Mouse (Mus musculus): ENCODE data around the gene Hoxb4. TPM values are rescaled to one million over a fixed set of nuclear protein-coding genes. Genes with fewer than 3 reads are reported as not detected.

Gene Hoxb4
- polyA plus RNA-seq, 1 experiment from 2014 or later, result 0.20 TPM

DNA sequence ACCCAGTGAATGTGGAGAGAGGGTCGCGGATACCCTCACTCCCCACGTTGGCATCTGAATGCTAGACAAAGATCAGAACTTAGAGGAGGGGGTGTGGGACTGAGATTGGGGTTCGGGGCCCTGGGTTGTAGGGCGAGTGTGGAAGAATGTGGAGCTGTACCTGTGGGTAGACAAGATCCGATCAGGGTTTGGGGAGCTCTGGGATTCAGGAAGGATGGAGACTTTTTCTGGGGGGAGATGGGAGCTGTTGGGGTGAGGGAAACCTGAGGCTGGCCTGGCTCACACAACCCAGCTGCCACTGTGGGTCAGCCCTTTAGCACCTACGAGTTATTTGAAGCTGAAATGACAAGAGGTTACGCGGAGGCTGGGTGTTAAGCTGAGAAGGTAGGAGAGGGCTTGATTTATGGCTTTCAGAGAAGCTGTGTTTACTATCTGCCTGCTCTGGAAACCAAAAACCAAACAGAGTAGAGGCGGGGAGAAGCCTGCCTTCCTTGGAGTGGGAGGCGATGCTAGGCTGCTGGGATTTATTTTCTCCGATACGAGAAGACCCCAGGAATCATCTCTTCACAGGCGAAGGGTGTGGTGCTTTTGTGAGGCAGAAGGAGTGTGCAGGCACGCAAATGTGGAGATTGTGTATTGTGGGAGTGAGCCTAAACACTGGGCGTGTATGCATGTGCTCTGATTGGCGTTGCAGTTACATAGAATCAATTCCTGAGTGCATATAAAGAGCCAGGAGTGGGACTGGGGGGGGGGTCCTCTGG lies 15.4 kb downstream of the Hoxb4 start:
- no peak for DNase-seq (ENCODE audit: low spot score)

DNA sequence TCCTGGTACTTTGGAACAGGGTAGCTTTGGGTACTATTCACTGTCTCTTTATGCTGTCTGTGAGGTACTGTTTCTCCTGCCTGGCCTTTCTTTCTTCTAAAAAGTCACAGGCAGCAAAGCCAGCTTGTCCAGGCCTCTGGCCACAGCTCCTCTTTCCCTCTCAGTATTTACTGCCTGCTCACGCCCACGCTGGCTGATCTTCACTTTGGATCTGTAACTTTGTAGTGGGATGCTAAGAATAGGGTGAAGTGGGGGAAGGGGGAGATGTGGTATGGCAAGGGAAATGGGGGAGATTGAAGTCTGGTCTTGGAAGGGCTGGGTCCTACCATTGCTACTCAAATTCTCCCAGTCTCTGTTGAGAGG lies 15.9 kb downstream of the Hoxb4 start:
- DNase-seq (ENCODE audit: low spot score), result no peak

DNA sequence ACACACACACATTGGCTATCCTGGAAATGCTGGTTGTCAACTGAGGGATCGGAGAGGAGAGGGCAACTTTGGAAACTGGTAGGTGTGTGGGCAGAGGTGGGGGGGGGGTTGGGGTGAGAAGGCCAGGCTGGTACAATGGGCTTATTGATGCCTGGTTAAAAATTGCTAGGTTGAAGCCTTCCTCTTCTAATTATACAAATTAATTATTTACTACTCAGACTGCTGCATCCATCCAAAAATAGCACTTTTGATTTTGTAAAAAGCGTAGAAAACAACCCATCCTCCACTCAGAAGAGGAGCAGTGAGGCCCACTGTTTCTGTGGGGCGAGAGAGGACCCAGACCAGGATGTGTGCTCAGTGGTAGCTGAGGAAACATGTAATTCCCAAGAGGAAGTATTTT lies 16.9 kb downstream of the Hoxb4 start:
- no peak for DNase-seq (ENCODE audit: low spot score)

DNA sequence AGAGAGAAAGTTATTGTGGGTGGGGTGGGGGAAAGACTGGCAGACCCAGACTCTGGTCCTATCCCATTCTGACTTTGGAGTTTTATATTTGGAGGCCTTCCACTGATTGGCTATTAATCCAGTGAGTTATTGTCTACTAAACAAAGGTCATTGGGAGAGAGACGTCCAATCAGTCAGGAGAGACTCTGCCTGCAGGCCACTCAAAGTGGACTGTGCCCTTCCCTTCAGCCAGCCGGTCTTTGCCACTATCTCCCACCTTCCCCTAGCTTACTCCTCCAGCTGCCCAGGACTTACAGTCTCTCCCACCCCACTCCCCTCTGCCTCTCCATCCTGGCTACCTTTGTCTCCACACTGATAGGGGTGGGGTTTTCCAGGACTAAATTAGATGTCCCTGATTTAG lies 18.5 kb downstream of the Hoxb4 start:
- no peak for DNase-seq (ENCODE audit: low spot score)

DNA sequence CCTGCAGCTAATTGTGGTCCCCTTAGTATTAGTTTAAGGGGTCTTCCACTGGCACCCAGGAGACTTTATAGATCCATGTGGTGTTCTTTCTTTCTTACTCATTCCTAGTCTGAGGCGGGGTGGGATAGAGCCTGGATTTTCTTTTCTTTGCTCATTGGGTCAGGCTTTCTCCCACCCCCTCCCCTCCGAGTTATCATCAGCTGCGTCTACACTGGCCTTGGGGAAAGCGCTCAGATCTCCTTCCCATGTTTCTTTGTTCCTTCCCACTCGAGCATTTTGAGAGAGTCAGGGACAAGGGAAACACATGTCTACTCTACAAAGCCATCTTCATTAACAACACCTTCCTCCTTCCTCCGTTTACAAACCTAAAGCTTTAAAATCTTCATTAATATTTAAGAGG lies 19.0 kb downstream of the Hoxb4 start:
- no peak for DNase-seq (ENCODE audit: low spot score)

DNA sequence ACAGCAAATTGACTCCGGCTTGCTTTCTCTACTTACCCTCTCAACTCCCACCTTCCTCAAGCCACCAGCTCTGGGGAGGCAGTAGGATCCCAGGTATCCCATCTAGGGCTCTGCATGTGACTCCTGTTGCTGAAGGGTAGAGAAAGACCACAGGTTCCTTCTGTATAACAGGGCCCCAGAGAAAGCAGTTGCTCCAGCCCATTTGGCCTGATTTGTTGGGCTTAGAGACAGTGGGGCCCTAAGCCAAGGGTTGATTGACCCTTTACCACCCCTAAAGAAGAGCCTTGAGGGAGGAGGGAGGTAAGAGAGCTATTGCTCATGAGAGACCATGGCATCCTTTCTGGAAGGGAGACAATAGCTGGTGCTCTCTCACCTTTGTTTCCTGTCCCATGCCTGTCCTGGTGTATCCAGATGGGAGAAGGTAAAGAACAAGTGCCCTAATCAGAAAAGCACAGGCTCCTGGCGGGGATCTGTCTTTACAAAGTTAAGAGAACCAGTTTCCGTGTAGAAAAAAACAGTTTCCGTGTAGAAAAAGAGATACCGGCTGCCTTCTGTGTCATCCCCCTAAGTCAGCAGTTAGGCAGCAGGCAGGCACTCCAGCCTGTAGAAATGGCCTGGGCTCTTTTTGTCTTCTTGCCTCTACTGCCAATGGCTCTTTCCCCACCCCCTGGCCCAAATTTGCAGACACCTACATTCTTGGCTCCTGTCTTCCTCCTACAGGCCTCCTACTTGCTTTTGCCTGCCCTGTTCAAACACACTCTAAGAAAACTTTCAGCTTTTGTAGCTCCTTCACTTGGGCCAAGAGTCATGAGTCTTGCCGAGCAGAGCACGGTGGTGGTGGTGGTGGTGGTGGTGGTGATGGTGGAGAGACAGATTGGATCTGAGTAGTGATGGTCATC lies 21.1 kb downstream of the Hoxb4 start:
- no peak for DNase-seq (ENCODE audit: low spot score)

DNA sequence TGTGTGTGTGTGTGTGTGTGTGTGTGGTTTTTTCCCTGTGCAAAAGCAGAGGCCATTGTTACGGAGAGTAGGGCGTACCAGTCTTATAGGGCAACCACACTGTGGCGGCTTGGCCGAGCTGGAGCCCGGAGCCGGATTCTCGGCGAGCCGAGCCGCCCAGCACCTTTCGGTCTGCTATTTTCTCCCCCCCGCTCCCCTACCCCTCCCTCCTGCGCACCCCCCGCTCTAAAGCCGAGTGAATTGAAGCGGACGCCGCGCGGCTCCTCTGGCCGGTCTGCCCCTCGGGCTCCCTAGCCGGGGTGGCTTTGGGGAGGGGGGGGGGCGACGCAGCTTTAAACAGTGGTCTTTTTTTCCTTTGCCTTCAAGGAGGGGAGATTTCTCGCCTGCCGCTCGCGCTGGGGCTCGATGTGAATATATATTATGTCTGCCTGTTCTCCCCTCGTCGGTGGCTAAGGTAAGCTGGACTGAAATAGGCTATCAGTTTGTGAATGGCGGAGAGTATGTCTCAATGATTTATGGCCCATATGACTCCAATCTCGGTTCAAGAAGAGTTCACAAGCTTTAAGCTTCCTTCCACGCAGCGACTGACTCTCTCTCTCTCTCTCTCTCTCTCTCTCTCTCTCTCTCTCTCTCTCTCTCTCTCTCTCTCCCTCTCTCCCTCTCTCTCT lies 22.8 kb downstream of the Hoxb4 start:
- no peak for DNase-seq (ENCODE audit: low spot score)

DNA sequence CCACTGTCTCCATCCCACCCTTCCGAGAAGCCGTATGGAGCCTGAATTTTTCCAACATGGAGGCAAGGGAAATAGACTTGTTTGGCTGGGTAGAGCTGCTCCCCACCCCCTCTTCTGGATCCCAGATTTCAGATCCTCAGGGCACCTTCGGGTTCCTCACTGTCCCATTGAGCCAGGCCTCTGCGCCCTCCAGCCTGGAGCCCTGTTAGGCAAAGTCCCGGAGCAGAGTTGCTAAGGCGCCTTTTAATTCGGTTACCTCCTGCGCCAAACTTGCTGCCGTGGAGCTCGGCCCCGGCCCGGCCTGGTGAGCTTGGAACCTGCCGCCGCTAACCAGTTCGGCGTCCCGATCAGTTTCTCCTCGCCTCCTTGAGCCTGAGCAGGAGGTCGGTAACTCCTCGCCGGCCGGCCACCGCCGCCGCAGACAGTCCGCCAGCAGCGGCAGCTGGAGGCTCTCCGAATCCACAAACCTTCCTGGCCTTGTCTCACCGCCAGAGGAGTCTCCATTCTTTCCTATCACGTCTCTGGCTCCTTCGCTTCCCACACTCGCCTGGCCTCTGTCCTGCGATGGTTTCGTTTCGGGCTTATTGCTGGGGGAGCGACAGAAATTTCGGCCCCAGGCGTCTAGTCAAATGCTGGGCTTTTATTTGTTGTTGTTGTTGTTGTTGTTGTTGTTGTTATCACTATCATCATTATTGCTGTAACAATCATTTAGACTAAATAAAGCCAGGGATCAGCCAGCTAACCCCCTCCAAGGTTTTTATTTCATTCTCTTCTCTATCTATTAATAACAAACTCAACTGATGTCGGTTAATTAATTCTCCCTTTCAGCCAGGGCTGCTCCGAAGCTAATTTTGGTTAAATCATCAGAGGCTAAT lies 23.9 kb downstream of the Hoxb4 start:
- no peak for DNase-seq (ENCODE audit: low spot score)

DNA sequence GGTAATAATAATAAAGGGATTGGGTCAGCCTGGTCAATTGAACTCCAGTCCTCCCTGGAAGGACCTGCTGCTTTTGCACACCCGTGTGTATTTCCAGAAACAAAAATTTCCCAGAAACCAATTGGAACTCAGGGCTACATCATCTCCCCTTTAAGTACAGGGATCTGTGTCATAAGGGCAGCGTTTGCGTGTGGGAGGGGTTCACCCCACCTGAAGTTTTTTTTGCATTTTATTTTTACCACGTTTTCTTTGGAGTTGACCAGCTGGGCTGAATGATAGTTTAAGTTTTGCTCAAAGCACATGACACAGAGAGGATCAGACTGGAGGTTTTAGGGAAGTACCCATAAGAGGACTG lies 24.5 kb downstream of the Hoxb4 start:
- DNase-seq (ENCODE audit: low spot score), result no peak

DNA sequence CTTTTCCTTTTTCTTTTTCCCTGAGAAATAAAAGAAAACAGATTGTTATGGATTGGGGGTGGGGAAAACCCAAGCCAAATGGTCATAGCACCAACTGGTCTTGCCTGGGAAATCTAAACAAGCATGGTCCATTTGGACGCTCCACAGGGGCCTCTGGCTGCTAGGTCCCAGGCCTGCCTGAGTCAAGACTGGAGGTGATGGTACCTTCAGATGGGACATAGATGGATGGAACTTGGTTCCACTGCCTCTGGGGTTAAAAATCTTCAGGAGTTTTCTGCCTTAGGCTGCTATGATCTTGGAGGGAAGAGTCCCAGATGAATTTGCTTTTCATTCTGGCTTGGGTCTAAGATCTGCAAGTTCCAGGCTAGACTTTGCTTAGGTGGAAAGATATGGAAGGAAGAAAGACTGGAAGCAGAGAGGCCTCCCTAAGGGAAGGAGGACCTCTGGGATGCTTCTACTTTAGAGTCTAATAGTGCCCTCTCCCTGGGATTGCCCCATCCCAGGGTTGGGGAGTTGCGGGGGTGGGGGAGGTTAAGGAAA lies 25.2 kb downstream of the Hoxb4 start:
- no peak for DNase-seq (ENCODE audit: low spot score)

DNA sequence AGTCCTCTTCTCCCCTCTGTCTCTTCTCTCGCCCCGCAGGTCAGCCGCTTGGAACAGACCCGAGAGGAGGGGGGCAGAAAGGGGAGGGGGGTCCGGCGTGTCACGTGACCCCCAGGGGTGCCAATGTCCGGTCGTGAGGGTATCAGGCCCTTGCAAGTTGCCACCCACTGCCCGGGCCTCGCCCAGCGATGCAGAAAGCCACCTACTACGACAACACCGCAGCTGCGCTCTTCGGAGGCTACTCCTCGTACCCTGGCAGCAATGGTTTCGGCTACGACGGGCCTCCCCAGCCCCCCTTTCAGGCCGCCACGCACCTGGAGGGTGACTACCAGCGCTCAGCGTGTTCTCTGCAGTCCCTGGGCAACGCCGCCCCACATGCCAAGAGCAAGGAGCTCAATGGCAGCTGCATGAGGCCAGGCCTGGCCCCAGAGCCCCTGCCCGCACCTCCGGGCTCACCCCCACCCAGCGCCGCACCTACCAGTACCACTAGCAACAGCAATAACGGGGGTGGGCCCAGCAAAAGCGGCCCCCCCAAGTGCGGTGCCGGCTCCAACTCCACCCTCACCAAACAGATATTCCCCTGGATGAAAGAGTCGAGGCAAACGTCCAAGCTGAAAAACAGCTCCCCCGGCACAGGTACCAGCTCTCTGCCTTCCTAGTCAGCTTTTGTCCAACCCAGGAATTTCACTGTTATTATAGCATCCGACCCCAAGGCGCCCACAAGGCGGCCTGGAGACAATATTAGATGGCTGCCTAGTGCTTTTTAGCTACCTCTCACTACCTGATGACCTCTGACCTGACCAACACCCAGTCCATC lies 26.2 kb downstream of the Hoxb4 start:
- DNase-seq (ENCODE audit: low spot score), result no peak

DNA sequence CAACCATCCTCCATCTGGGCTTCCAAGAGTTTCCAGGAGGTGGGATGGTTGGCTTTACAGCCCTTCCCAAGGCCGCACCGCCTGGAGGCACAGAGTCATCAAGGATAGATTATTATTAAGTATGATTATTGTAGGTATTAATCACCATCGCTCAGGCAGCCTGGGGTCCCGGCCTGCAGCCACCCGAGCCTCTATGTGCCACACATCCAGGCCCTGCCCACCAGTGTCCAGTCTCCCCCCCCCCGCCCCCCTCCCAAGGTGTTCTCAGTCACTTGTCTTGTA lies 26.8 kb downstream of the Hoxb4 start:
- DNase-seq (ENCODE audit: low spot score), result no peak

DNA sequence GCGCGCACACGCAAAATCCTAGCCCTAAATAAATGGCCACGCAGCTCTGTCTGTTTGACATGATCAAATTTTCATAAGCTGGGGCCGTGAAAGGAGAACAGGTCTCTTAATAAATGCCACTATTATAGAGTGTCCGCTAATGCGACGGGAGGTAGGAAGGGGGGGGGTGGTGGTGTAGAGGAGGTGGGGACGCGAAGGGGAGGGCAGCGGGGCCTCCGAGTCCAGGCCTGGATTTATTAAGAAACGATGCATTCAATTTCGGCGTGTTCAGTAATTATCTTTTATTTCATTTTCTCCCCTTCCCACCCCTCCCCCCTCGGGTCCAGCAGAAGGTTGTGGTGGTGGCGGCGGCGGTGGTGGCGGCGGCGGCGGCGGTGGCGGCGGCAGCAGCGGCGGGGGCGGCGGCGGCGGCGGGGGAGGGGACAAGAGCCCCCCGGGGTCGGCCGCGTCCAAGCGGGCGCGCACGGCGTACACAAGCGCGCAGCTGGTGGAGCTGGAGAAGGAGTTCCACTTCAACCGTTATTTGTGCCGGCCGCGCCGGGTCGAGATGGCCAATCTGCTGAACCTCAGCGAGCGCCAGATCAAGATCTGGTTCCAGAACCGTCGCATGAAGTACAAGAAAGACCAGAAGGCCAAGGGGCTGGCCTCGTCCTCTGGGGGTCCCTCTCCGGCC lies 27.3 kb downstream of the Hoxb4 start:
- no peak for DNase-seq (ENCODE audit: low spot score)

DNA sequence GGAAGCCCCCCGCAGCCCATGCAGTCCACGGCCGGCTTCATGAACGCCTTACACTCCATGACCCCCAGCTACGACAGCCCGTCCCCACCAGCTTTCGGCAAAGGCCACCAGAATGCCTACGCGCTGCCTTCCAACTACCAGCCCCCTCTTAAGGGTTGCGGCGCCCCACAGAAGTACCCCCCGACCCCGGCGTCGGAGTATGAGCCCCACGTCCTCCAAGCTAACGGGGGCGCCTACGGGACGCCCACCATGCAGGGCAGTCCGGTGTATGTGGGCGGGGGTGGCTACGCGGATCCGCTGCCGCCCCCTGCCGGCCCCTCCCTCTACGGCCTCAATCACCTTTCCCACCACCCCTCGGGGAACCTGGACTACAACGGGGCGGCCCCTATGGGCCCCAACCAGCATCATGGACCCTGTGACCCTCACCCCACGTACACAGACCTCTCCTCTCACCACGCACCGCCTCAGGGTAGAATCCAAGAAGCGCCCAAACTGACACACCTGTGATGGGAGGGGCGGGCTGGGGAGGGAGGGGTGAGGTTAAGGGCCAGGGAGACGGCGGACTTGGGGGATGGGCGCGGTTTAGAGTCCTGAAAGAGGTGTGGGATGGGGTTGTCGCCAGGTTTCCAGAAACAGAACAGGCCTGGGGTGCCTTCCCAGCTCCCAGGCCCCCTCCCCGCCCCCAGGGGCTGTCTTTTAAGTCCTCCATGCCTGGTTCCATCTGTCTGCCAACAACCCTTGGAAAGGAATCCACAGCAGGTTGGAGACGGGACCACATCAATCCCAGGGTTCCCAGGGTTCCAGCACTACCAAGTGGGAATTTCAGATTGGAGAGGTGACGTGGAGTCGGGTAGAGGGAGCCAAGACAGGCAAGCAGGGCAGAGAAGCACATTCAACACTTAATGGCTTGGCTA lies 28.1 kb downstream of the Hoxb4 start:
- no peak for DNase-seq (ENCODE audit: low spot score)

DNA sequence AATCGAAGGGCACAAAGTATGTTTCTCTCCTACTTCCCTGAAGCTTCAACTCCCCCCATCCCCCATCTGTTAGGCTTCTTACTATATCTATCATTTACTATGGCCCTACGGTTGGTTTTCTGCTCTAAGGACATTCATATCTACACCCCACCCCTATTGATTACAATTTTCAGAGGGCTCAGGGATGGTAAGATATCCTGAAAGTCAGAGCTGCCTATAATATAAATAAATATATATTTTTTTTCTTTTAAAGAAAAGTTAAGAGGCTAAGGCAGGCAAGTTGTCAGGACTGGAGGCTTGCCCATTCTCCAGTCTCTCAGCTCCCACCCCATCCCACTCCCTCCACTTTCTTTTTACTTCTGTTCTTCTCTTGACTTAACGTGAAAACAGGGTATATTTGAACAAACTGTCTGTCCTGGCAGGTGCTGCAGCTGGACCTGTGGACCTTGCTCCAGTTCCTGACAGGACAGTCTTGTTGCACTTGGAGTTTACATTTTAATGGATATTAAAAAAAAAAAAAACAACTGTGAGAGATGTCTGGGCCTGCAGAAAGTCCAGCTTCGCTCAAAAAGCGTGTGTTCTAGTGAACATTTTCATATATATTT lies 29.0 kb downstream of the Hoxb4 start:
- DNase-seq (ENCODE audit: low spot score), result no peak

DNA sequence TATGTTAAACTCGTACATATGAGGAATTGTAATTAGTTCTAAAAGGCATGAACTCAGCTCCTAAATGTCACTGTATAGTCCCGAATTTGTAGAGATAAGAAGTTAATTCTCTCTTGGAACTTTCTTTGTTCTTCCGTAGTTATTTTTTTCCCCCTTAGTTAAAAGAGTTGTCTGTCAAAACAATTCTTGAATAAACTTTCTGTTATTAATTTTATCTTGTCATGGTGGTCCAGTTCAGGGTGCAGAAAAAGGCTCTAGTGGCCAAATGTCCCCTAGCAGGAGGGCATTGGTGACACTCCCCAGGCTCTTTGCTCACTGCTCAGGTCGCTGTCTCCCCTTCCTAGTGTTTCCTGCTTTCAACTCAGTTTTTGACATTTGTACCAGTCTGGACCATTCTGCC lies 29.6 kb downstream of the Hoxb4 start:
- DNase-seq (ENCODE audit: low spot score), result no peak

DNA sequence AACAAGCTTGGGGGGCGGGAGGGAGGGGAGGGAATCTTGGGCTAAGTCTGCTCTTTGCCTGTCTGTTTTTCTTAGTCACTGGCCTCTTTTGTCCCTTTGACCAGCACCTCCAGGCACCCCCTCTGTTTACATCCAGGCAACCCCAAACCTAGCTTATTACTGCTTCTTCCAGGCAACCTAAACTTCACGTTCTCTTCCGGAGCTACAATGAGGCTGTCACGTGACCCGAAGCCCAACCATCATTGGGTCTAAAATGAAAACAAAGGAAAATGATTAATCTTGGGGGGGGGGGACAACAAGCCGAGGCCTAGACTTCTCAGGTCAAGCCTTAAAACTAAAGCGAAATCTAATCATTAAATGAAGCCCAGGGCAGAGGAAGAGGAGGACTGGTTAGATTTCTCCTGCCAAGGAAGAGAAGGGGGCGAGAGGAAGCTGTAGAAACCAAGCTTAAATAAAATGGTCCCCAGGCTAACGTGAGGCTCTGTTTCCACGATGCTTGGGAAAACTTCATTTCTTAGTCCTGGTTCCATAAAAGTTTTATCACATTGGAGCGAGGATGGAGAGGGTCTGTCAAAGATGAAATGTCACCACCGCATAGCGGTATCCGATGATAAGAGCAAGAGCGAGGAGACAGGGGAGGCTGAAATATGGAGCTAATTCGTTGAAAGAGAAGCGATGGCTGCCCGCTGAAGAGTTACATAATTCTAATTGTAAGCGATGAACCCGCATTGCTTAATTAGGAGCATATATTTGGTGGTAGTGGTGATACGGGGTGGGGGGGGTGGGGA lies 30.3 kb downstream of the Hoxb4 start:
- no peak for DNase-seq (ENCODE audit: low spot score)

DNA sequence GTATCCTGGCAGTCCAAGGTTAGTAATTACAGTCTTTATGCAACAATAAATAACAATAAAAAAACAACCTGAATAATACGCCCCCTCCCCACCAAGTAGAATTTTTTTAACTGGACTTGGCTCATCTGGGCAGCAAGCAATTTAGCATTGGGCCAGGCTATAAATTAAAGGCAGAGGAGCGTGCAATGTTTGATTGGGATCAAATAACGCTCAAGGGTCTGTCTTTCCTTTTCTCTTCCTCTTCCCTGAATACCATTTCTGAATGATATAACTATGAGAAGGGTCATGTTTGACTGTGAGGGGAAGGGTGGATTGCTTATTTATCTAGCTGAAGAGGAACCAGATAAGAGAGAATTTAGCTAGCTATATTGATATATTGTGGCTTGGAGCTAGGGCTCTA lies 30.9 kb downstream of the Hoxb4 start:
- DNase-seq (ENCODE audit: low spot score), result no peak

Data from thymus, postnatal 0 days (tissue).